Mouse (Mus musculus): ENCODE measurements around the gene Vcp. TPM values are rescaled to one million over a fixed set of nuclear protein-coding genes. Genes with fewer than 3 reads are reported as not detected.
"Not testable (repeated sequence)": the region's sequence is repeated elsewhere in the genome, so short reads cannot be mapped to it uniquely, and the experiment has no call there.

The Vcp gene
- total RNA-seq, 1 experiment from 2014 or later, result 392 TPM

DNA sequence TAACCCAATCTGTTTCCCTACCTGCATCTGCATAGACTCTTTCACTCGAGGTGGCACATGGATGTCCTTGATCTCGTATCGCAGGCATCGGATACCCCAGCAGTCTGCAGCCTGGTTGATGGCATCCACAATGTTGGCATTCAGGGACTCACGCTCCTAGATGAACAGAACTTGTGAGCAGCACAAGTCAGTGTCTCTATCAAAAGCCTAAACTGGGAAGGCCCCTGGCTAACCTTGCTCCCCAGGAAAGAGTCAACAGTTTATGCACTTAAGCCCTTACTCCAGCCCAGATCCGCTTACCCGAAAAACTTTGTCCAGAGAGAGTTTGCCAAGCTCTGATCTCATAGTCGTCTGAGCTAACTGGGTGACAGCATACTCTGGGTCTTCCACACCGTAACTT lies 29.4 kb upstream of the Vcp start:
- no peak for DNase-seq

GRCm38 (mm10) chr4:43029121-43029520 lies 28.8 kb upstream of the Vcp start:
- DNase-seq, result no peak

- DNase-seq, result peak; percentile 95
These were observed 25.0 kb upstream of the Vcp start, which contains the start of gene Pigo for GRCm38 (mm10) chr4:43025084-43025960. Gene Pigo, minus strand, starts transcription at chr4:43025819.

GRCm38 (mm10) chr4:43024673-43025072 lies 24.4 kb upstream of the Vcp start:
- DNase-seq, result no peak

DNA sequence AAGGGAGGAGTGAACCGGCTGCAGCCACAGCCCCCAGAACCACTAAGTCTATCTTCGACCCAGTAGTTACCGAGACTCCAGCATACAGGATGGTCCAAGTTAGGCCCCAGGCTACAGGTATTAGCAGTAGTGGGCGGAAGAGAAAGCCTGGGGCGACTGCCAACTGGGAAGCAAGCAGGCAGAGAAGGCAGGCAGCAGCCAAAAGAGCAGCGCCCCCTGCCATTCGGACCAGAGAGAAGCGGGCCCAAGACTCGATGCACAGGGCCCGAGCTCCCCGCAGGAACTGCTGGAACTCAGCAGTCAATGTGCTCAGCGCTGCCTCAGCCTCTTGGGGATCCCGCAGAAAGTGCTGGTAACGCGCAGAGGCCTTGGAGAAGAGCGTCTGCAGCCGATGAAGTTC lies 21.0 kb upstream of the Vcp start:
- no peak for DNase-seq

GRCm38 (mm10) chr4:43020876-43021275 lies 20.6 kb upstream of the Vcp start:
- no peak for DNase-seq

DNA sequence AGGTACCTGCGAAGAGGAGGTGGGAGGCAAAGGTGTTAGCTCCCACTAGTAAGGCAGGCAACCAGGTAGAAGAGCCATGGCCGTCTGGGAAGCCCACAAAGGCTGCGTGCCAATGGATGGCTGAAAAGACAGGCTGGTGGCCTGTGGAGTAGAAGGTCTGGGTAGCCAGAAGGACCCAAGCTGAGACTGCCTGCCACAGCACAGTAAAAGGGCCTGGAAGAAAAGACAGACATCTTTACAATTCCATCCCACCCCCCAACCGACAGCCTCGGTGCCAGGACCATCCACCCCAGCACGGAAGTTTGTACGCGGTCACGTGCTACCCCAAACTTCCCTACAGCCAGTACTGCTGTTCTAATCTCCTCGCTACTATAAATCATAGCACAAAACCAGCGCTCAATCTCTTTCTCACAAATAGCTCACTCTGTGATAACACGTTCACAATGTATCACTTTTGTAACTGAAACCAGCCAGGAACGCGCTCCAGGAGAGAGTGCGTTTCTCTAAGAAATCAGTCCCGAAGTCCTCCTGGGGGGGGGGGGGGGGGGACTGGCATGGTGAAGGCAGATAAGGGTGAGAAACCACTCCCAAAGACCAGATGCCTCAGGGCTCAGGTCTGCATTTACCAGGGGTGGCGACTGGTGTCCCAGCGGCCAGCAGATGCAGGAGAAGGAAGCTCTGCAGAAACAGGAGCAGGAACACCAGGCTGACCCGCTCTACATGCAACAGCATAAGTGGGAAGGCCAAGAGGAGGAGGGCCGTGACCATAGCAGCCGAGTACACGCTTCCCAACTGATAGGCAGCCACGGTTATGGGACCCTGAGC lies 19.5 kb upstream of the Vcp start:
- DNase-seq, result no peak

DNA sequence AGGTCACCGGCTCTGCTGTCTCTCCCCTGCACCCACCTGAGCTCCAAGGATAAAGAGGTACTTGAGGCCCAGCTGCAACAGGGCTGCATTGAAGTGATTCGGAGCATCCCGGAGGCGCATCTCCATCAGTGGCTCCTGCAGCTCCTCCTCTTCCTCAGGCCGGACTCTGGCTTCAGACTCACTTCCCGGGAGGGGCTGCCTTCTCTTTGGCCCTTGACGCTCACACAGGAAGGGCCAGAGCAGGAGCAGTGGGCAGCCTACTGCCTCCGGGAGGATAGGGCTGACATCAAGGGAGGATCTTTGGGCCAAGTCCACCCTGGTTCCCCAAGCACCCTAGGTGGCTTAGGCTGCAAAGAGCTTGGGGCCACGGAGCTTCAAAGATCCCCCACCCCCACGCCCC lies 18.9 kb upstream of the Vcp start:
- DNase-seq, result no peak

DNA sequence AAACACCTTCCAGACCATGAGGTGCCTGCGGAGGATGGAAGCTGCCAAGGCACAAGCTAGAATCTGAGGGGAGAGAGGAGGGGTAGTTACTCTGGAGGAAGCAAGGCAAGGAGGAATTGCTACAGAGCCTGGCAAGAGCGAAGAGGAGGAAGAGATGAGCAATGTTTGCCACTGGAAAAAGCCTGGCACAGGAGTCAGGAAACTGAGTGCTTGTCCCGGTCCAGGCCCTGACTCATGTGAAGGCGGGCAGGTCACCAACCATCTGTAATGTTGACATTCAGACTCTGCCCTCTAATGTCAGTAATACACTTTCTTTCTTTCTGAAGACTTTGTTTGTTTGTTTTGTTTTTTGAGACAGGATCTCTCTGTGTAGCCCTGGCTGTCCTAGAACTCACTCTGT lies 17.8 kb upstream of the Vcp start:
- peak; percentile 38 for DNase-seq

- DNase-seq, result no peak
These were observed 11.8 kb upstream of the Vcp start for GRCm38 (mm10) chr4:43012091-43012490.

DNA sequence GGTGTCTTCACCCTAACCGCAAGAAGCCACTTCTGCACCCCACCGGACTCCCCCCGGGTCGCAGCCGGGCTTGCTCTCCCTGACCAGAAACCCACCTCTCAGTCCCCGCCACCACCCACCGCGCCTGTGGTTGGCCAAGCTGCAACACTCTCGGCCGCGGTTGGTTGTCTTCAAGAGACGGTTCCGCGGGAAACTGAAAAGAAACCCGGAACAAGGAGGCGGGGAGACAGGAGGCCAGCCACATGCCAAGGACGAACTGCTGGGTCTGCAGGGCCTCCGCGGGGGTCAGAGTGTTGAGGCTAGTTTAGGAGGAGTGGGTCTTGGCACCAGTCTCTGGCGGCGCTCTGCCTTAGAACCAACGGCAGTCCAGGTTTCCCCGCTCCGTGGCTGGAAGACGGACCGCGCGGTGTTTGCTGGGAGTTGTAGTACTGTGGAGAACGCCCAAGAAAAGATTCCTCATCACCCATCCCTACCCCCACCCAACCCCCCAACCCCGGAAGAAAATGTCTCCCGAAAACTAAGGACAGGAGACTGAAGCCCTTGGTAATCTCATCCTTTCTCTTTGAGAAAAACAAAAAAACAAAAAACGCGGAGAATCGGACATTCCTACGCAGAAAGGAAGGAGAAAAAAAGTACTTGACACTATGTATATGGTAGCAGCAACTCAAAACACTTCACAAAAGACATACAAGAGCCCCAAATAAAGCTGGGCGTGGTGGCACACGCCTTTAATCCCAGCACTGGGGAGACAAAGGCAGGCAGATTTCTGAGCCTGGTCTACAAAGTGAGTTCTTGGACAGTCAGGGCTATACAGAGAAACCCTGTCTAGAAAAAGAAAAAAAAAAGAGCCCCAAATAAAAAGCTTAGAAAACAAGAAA lies 10.1 kb upstream of the Vcp start, which contains the start of gene Fancg:
TSS of gene Fancg (minus strand) at position 346 of the 878 bp plus-strand sequence.
- peak; percentile 87 for DNase-seq

DNA sequence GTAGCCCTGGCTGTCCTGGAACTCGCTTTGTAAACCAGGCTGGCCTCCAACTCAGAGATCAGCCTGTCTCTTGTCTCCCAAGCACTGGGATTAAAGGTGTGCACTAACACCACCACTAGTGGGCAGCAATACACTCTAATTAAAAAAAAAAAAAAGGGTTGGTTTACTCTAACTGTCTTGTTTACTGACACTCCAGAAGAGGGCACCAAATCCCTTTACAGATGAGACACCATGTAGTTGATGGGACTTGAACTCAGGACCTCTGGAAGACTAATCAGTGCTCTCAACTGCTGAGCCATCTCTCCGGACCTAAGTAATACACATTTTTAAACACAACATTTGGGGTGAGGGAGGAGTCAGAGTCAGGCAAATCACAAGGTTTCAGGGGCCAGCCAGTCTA lies 5.5 kb upstream of the Vcp start:
- DNase-seq, result no peak

DNA sequence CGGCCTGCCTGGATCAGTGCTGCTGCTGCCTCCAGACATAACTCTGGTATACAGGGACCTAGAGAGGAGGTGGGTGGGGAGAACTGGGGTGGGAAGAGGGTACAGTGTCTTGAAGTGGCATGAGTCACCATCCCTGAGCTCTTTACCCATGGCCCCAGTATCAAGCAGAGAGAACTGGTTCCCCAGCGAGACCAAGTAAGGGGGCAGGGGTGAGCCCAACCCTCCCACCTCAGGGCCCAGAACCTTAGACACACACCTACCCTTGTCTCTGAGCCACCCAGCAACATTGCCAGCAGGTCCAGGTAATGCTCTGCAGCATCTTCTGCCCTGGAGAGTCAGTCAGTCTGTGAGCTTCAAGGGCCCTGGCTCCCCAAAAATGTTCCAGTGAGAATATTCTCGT lies 4.6 kb upstream of the Vcp start:
- DNase-seq, result no peak

DNA sequence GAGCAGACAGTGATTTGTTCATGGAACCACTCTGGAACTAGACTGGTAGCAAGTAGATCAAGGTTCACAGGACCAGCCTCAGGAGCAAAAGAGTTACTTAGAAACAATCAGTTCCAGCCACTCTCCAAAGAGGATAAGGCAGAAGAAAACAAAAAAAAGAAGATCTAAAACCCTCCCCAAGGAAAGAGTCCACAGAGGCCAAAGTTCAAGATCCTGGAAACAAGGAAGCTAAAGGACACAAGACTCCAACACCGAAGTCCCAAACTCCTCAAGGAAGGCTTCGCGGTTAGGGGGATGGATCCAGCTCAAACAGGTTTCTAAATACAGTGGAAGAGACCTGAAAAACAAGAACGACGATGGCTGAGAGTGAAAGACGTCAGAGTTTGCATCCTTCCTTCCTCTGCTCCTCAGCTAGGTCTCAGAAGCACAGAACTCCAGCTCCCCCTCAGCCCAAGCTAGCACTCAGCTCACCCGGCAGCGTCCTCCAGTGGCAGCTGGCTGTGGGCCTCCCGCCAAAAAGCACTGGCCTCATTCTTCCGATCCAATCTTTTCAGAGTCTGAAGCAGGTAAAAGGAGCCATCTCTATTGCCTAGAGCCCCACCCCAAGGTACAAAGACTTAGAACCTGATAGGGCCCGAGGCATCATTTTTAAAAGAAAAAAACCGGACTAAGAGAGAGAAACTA lies 2.6 kb upstream of the Vcp start:
- DNase-seq, result no peak

GRCm38 (mm10) chr4:43001272-43001671 lies 965 bp upstream of the Vcp start:
- no peak for DNase-seq

- DNase-seq, result peak; percentile 81
These were observed 711 bp downstream of the Vcp start for GRCm38 (mm10) chr4:42999451-43000140.

- no peak for DNase-seq
These were observed 2.3 kb downstream of the Vcp start for GRCm38 (mm10) chr4:42998022-42998421.

DNA sequence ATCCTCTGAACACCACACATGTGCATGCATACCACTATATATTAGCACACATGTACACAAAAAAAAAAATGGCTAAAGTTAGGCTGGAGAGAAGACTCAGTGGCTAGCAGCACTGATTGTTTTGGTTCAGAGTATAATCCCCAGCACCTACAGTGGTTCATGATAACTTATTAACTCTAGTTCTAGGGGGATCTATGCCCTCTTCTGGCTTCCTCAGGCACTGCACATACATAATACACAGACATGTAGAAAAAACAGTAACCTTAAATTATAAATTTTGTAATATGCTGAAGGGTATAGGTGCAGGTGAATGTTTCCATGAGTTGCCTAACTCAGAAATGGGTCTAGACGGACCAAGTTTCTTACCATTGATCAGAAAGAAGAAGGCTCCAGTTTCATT lies 12.0 kb downstream of the Vcp start:
- DNase-seq, result no peak

DNA sequence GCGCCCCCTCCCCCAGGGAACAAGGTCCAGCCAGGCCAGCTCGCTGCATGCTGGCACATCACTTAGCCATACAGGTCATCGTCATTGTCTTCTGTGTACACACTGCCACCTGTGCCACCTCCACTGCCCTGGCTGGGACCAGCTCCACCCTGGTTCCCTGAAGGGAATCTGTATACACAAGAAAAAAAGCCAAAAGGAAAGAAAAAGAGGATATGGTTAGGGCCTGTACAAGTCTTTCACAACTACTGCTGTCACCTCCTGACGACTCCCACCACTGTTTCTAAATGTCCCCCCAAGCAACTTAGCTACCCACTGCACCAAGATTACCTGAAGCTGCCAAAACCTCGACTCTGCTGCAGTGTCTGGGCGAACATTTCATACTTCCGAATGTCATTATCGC lies 19.8 kb downstream of the Vcp start:
- DNase-seq, result not testable (repeated sequence)

- no peak for DNase-seq
These were observed 22.2 kb downstream of the Vcp start for GRCm38 (mm10) chr4:42978062-42978461.

DNA sequence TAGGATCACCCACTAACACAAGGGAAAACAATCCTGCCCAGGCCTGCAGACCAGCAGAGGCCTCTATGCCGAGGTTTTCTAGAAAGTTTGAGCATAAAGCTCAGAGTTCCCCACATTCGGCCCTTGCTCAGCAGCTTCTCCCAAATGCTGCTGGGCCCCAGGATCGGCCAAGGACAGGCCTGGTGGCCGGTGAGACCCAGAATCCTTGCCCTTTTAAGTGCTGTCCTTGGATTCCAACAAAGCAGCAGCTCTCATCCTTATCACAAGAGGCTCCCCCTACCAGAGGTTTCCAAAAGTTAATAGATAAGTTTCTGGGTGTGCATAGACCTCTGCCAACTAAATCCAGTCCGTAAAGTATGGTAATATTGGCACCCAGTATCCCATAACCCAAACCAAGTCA lies 26.4 kb downstream of the Vcp start:
- DNase-seq, result no peak

Measured in adrenal gland, postnatal 25 days (tissue).